Mouse (Mus musculus): Measurements from ENCODE around the gene Prex1. TPM values are rescaled to one million over a fixed set of nuclear protein-coding genes. Genes with fewer than 3 reads are reported as not detected.

Prex1 gene
- polyA plus RNA-seq, 1 experiment from 2014 or later = 22.0 TPM

DNA sequence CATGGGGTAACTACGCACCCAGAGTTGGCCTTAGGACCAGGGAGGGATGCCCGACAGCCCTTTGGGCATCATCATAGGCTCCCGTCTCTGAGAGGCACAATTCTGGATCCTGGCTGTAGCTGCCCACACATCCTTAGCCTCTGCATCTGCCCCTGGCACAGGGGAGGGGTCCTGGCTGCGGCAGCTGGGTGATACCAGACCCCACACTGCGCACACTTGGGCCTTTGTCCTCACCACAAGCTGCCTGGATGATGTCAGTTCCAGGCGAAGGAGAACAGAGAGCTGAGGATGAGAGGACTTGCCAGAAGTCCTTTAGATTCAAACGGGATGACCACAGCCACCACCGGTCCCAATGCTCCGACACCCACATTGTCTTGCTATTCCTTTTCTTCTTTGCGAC lies 78.1 kb downstream of the Prex1 start:
- H3K27me3 ChIP-seq (ENCODE audit: control insufficient read depth, insufficient read depth, low read depth, low read length) = no peaks in the 10 kb centered on the region
- H3K36me3 ChIP-seq (ENCODE audit: control insufficient read depth, insufficient read depth, low read length) = peaks cover 3% of the 10 kb centered on the region; the same call in 1 of the 2 replicates
- H3K4me2 ChIP-seq (ENCODE audit: low read length) = no peak overlapping the region
- H3K9ac ChIP-seq (ENCODE audit: low read depth, low read length) = no peak overlapping the region
- no peak for ATAC-seq
- WGBS = 87% methylated on average over 10 of the region's 10 CpGs
- H3K4me1 ChIP-seq (ENCODE audit: control insufficient read depth, insufficient read depth, low read length) = peaks cover 7% of the 10 kb centered on the region
- H3K9me3 ChIP-seq (replicated peaks; ENCODE audit: control insufficient read depth, low read length, poor library complexity, severe bottlenecking) = no peaks in the 10 kb centered on the region
- H3K4me3 ChIP-seq (ENCODE audit: low read depth, low read length) = no peak overlapping the region
- no peak overlapping the region for H3K27ac ChIP-seq (ENCODE audit: low read length)

DNA sequence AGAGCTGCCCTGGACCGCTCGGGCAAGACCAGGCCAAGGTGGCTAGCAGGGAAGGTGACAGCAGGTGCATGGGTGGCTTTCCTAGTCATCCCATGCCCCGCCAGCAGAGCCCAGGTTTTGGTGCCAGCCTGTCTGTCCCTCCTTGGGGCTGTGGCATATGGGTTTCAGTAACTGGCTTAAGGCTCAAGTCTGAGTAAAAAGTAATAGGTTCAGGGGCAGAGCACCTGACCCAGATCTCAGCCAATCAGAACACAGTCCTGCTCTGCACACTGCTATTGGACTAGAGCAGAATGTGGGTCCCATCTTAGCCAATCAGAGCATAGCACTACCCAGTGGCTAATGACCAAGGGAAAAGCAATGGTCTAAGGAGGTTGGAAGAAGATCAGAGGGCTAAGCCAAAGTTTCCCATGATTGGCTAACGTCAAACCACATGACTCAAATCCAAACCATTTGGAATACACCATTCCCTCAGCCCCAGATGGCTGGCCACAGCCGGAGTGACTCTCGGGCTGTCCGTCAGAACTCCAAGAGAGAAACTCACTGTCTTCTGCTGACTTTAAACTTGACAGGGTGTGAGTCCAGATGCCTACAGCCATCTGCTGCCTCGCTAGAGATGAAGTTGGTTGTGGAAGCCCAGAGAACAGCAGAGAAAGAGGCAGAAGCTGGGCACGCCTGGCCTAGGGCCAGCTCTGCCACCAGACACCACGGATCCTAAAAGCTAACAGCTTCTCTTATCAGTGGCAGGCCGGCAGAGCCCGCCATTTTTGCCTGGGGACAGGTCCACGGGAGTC lies 80.9 kb downstream of the Prex1 start:
- Histone ChIP-seq H3K36me3 (ENCODE audit: control insufficient read depth, insufficient read depth, low read length) (peaks cover 3% of the 10 kb centered on the region; the same call in 1 of the 2 replicates), H3K4me3 (ENCODE audit: low read depth, low read length) (no peak overlapping the region), H3K4me1 (ENCODE audit: control insufficient read depth, insufficient read depth, low read length) (peaks cover 9% of the 10 kb centered on the region), H3K9ac (ENCODE audit: low read depth, low read length) (no peak overlapping the region), H3K9me3 (replicated peaks; ENCODE audit: control insufficient read depth, low read length, poor library complexity, severe bottlenecking) (no peaks in the 10 kb centered on the region), H3K27me3 (ENCODE audit: control insufficient read depth, insufficient read depth, low read depth, low read length) (no peaks in the 10 kb centered on the region), H3K4me2 (ENCODE audit: low read length) (no peak overlapping the region), H3K27ac (ENCODE audit: low read length) (no peak overlapping the region)
- 89% methylated on average over 13 of the region's 13 CpGs for WGBS
- ATAC-seq = no peak

GRCm38 (mm10) chr2:166631621-166632171 lies 81.9 kb downstream of the Prex1 start:
- Histone ChIP-seq H3K4me1 (ENCODE audit: control insufficient read depth, insufficient read depth, low read length) (0 out of 2 replicates have a peak, but pooled peaks cover 2% of the 10 kb centered on the region), H3K9ac (ENCODE audit: low read depth, low read length) (no peak overlapping the region), H3K4me2 (ENCODE audit: low read length) (no peak overlapping the region), H3K9me3 (replicated peaks; ENCODE audit: control insufficient read depth, low read length, poor library complexity, severe bottlenecking) (no peaks in the 10 kb centered on the region), H3K36me3 (ENCODE audit: control insufficient read depth, insufficient read depth, low read length) (peaks cover 3% of the 10 kb centered on the region; the same call in 1 of the 2 replicates), H3K4me3 (ENCODE audit: low read depth, low read length) (no peak overlapping the region), H3K27ac (ENCODE audit: low read length) (no peak overlapping the region), H3K27me3 (ENCODE audit: control insufficient read depth, insufficient read depth, low read depth, low read length) (no peaks in the 10 kb centered on the region)
- no peak for ATAC-seq
- WGBS = 89% methylated on average over 10 of the region's 10 CpGs

- Histone ChIP-seq H3K27me3 (ENCODE audit: control insufficient read depth, insufficient read depth, low read depth, low read length) (no peaks in the 10 kb centered on the region), H3K4me1 (ENCODE audit: control insufficient read depth, insufficient read depth, low read length) (0 out of 2 replicates have a peak, but pooled peaks cover 2% of the 10 kb centered on the region), H3K27ac (ENCODE audit: low read length) (no peak overlapping the region), H3K4me3 (ENCODE audit: low read depth, low read length) (no peak overlapping the region), H3K9me3 (replicated peaks; ENCODE audit: control insufficient read depth, low read length, poor library complexity, severe bottlenecking) (no peaks in the 10 kb centered on the region), H3K36me3 (ENCODE audit: control insufficient read depth, insufficient read depth, low read length) (peaks cover 3% of the 10 kb centered on the region; the same call in 1 of the 2 replicates), H3K4me2 (ENCODE audit: low read length) (no peak overlapping the region), H3K9ac (ENCODE audit: low read depth, low read length) (no peak overlapping the region)
- 94% methylated on average over 5 of the region's 5 CpGs for WGBS
- no peak for ATAC-seq
These were observed 82.4 kb downstream of the Prex1 start for GRCm38 (mm10) chr2:166631189-166631588.

DNA sequence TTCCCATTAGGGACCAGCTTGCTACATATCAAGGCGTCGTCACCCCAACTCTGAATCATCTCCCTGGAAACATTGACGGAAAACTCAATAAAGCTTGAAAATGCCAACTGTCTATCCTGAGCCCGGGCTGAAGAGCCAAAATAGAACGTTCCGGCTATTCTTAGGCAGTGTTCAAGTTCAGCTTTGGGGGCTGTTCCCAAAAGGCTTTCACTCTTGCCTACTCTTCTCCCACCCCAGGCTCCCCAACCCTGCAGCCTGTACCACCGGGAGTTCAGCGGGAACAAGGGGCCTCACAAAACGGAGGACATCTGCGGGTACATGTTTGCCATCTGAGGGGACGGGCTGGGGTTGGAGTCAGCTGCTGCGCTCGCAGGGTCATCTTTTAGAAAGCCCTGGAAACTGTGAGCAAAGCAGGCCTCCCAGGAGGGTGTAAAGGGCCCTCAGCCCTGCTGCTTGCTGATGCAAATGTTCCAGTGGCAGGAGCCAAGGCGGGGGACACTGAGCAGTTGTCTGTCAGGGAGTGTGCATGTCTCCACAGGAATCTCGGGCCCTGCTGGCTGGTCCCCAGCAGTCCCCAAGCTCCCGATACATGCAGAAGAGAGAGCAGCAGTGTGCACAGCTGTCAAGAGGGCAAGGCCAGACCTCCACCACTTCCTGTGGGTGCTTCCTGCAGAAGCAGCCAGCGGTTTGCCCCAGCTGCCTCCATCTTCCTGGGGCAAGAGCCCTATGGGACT lies 83.5 kb downstream of the Prex1 start:
- H3K9me3 ChIP-seq (replicated peaks; ENCODE audit: control insufficient read depth, low read length, poor library complexity, severe bottlenecking) = no peaks in the 10 kb centered on the region
- no peak overlapping the region for H3K4me3 ChIP-seq (ENCODE audit: low read depth, low read length)
- no peak overlapping the region for H3K4me2 ChIP-seq (ENCODE audit: low read length)
- peaks cover 3% of the 10 kb centered on the region; the same call in 1 of the 2 replicates for H3K36me3 ChIP-seq (ENCODE audit: control insufficient read depth, insufficient read depth, low read length)
- ATAC-seq = no peak
- no peak overlapping the region for H3K27ac ChIP-seq (ENCODE audit: low read length)
- 87% methylated on average over 17 of the region's 17 CpGs for WGBS
- peaks cover 2% of the 10 kb centered on the region; the same call in 1 of the 2 replicates for H3K4me1 ChIP-seq (ENCODE audit: control insufficient read depth, insufficient read depth, low read length)
- no peak overlapping the region for H3K9ac ChIP-seq (ENCODE audit: low read depth, low read length)
- H3K27me3 ChIP-seq (ENCODE audit: control insufficient read depth, insufficient read depth, low read depth, low read length) = no peaks in the 10 kb centered on the region

- H3K36me3 ChIP-seq (ENCODE audit: control insufficient read depth, insufficient read depth, low read length) = no peaks in the 10 kb centered on the region
These were observed 86.1 kb downstream of the Prex1 start for GRCm38 (mm10) chr2:166627578-166627977.

GRCm38 (mm10) chr2:166625219-166625618 lies 88.4 kb downstream of the Prex1 start:
- Histone ChIP-seq H3K4me3 (ENCODE audit: low read depth, low read length) (no peak overlapping the region), H3K27ac (ENCODE audit: low read length) (no peak overlapping the region), H3K27me3 (ENCODE audit: control insufficient read depth, insufficient read depth, low read depth, low read length) (no peaks in the 10 kb centered on the region), H3K4me1 (ENCODE audit: control insufficient read depth, insufficient read depth, low read length) (peaks cover 8% of the 10 kb centered on the region; the same call in 1 of the 2 replicates), H3K9me3 (replicated peaks; ENCODE audit: control insufficient read depth, low read length, poor library complexity, severe bottlenecking) (no peaks in the 10 kb centered on the region), H3K9ac (ENCODE audit: low read depth, low read length) (no peak overlapping the region), H3K36me3 (ENCODE audit: control insufficient read depth, insufficient read depth, low read length) (no peaks in the 10 kb centered on the region), H3K4me2 (ENCODE audit: low read length) (no peak overlapping the region)
- ATAC-seq = no peak
- 73% methylated on average over 11 of the region's 11 CpGs for WGBS

More at GRCm38 (mm10) chr2:166627578-166627977, 86.1 kb downstream of the Prex1 start:
- H3K4me2 ChIP-seq (ENCODE audit: low read length) = no peak overlapping the region
- no peaks in the 10 kb centered on the region for H3K9me3 ChIP-seq (replicated peaks; ENCODE audit: control insufficient read depth, low read length, poor library complexity, severe bottlenecking)
- H3K4me3 ChIP-seq (ENCODE audit: low read depth, low read length) = no peak overlapping the region
- no peak overlapping the region for H3K27ac ChIP-seq (ENCODE audit: low read length)
- H3K27me3 ChIP-seq (ENCODE audit: control insufficient read depth, insufficient read depth, low read depth, low read length) = no peaks in the 10 kb centered on the region
- no peak overlapping the region for H3K9ac ChIP-seq (ENCODE audit: low read depth, low read length)
- H3K4me1 ChIP-seq (ENCODE audit: control insufficient read depth, insufficient read depth, low read length) = peaks cover 8% of the 10 kb centered on the region; the same call in 1 of the 2 replicates
- 96% methylated on average over 6 of the region's 6 CpGs for WGBS
- no peak for ATAC-seq

GRCm38 (mm10) chr2:166623081-166623567 lies 90.5 kb downstream of the Prex1 start:
- ATAC-seq = 0 out of 2 replicates have a peak, but pooled peaks have one; percentile 12
- Histone ChIP-seq H3K4me1 (ENCODE audit: control insufficient read depth, insufficient read depth, low read length) (peaks cover 5% of the 10 kb centered on the region; the same call in 1 of the 2 replicates), H3K4me3 (ENCODE audit: low read depth, low read length) (no peak overlapping the region), H3K9ac (ENCODE audit: low read depth, low read length) (0 out of 2 replicates have a peak overlapping the region, but pooled peaks have one; percentile 15), H3K27ac (ENCODE audit: low read length) (peak overlapping the region; percentile 44; the same call in 1 of the 2 replicates), H3K27me3 (ENCODE audit: control insufficient read depth, insufficient read depth, low read depth, low read length) (no peaks in the 10 kb centered on the region), H3K4me2 (ENCODE audit: low read length) (no peak overlapping the region), H3K36me3 (ENCODE audit: control insufficient read depth, insufficient read depth, low read length) (no peaks in the 10 kb centered on the region), H3K9me3 (replicated peaks; ENCODE audit: control insufficient read depth, low read length, poor library complexity, severe bottlenecking) (no peaks in the 10 kb centered on the region)
- 31% methylated on average over 9 of the region's 9 CpGs for WGBS

All from midbrain, embryonic 16.5 days (tissue).